Mouse (Mus musculus): ENCODE measurements around the gene Ttbk2.
A peak's percentile ranks its signal among the peaks of the same experiment; 100 is the strongest.

Ttbk2 gene

DNA sequence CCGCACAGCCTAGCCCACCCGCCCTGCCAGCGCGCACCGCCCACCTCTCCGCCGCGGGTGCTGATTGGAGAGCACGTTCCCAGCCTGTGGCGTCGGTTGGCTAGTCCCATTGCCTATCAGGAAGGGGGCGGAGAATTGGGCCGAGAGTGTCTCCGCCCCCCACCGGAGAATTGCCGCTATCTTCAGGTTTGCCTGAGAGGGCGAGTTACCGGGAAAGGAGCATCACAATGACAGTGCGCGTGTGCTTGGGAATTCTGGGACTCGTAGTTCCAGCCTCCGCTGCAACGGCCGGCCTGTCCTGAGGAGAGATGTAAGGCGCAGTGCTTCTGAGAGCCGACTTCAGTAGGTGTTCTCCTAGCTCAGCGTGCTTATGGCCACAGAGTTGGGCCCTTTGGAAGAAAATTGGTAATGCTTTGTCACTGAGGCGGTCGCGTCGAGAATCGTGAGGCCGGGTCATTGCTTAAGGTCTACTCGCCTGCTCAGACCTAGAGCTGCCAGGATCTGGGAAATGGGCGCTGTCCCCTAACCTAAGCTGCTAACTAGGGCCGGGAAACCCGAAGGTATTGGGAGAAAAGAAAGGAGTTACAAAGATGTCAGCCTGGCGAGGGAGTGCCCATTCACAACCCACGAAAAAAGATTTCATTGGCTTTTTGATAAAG is at the start of gene Ttbk2:
Ttbk2 (minus strand) TSS at position 181 of the 659 bp plus-strand sequence.
- DNase-seq, result peak; percentile 99

DNA sequence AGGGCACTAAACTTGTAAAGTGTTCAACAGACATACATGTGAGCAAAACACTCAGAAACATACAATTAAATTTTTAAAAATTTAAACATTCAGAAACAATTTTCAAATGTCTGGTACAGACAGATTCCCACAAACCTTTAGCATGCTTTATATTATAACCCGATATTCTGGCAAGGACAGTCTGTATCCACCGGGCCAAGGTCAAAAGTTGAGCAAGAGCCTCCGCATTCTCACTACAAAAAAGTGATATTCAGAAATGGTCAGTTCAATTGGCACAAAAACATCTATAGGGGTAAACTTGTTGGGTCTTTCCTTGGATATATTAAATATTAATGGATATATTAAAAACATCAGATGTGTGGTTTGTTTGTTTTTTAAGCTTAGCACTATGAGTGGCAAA is 46.0 kb upstream of the Ttbk2 start:
- no peak for DNase-seq

DNA sequence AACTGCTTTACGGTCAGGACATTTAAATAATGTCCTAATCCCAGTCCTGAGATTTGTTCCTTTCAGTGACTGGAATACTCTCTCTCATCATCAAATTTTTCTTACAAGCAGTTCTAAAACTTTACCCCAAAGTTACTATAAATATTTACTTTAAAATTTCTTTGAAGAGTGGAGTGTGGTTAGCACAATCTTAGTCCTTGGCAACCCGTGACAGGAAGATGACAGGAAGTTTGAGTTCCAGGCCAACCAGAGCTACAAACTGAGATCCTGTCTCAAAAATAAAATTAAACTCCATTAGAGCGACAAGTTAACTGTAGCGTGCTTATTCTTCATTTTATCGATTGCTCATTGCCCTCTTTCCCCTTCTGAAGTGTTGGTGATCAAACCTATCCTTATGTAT is 37.2 kb upstream of the Ttbk2 start:
- no peak for DNase-seq

DNA sequence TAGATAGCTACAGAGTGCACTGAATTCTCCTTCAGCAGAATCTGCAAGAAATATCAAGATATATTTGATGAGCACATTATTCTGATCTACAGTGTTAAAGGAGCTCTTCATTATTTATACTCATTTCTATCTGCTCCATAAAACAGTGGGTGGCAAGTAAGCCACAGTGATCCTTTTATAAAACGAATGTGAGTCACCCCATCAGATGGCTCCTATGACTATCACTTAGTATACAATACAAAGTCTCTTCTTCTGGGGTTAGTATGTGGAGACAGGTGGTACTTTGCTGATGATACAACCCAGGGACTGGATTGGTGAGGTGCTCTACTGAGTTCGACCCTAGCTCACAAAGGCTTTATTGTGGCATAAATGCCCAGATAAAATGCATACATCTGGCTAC is 22.8 kb upstream of the Ttbk2 start:
- DNase-seq, result no peak

DNA sequence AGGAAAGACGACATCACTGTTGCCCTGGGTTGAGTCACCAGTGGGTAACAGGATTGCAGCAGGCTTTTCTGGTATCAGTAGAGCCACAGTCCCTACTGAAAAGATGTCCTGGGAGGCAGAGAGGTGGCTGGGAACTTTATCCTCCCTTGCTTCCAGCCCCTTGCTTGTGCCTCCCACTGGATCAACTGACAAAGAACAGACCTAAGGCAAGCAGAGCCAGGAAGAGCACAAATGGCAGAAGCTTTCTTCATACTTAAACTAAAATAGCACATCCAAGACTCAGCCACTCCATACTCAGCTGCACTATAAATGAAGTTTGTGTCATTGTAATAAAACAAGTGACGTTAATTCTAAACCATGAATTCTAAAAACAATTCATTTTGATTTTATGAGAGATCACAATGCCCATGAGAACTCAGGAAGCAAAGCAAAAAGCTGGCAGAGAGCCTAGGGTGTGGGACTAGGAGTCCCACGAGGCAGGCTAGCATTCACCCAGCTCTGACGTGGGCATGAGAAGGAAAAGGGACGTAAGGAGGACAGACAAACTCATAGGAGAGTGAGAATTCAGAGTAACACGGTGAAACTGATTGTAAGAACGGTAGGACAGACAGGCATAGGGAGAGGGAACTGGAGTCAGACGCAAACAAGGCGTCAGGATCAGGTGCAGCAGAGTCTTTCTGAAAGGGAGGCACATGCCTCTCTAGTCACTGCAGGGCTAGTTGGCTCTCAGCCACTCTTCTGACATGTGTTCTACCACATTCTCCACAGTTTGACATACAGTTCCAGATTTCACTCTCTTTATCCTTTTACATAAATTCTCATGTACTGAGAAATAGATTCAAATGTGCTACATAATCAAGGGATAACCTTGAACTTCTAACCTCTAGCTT is 21.3 kb upstream of the Ttbk2 start:
- DNase-seq, result no peak

DNA sequence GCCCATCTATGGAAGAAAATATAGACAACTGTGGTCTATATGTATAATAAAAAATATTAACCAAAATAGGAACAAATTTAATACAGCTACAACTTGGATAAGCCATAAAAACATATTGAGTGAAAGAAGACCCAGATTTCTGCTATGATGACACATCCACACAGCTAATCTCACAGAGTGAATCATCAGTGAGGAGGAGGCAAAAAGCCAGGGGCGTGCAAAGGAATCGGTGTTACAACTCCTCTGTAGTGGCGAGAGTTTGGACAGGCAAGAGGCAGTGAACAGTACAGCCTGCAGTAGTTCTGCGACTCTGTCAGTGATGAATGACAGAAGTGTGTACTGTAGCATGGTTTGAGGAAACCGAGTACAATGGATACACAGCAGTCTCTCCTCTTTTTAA is 16.9 kb upstream of the Ttbk2 start:
- no peak for DNase-seq

DNA sequence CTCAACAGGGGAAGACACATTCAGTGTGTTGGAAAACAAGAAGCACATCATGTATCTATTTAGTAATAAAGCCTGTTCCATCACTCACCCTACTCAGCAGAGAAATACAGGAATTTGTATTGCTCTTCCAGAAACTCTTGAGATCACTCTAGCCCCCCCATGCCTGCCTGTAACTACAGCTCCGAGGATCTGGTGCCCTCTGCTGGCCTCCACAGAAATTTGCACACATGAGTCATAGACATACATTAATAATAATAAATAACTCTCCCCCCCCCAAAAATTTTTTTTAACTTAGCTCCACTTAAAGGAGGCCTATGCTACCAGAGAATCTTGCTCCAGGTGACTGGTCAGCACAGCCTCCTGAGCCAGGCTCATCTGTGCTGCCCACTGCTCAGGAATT is 16.2 kb upstream of the Ttbk2 start:
- DNase-seq, result no peak

DNA sequence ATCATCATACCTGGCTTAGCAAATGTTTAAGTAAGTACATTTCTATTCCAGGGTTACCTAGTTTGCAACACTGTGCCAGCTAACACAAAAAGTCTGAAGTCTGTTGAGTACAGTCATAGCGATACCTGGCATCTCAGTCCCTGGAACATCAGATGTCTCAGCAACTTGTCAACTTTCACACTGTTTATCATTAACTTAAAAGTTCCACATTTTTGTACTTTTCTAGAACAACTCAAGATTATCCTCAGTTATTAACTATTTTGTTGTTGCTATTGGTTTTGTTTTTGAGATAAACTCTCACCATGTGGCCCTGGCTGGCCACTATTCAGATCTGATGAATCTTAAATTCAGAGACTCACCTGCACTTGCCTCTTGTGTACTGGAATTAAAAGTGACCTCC is 13.0 kb upstream of the Ttbk2 start:
- no peak for DNase-seq

DNA sequence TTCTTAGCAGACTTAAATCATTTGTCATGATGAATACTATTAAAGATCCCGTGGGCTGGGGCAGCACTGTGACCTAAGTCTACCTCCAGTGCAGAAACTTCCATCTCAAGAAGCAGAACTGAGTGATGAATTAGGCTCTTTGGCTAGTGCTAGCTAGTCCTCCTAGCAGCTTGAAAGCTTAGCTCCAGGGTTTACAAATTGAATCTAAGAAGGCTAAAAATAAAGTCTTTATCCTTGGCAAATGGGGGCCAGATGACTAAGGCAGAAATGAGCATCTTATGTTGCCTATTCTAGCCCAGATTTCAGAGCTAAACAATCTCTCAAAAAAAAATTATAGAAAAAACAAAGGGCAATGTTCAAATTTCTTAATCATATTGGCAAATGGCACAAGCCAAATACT is 10.3 kb upstream of the Ttbk2 start:
- no peak for DNase-seq

DNA sequence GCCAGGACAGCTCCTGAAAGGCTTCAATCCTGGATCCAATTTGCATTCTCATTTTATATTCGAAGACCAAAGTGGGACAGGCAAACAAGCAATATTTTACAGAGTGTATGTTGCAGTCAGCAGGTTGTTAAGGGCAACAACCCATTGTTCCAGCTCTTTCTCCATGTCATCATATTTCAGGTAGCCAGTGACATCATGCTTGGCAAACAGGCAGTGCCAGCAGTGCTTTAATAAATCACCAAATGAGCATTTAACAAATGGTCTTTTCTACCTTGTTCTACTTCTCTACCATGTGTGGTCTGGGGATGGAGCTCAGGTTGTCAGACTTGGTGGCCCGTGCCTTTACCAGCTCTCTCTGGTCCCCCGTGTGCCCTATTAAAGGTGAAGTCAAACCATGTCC is 7.7 kb upstream of the Ttbk2 start:
- no peak for DNase-seq

DNA sequence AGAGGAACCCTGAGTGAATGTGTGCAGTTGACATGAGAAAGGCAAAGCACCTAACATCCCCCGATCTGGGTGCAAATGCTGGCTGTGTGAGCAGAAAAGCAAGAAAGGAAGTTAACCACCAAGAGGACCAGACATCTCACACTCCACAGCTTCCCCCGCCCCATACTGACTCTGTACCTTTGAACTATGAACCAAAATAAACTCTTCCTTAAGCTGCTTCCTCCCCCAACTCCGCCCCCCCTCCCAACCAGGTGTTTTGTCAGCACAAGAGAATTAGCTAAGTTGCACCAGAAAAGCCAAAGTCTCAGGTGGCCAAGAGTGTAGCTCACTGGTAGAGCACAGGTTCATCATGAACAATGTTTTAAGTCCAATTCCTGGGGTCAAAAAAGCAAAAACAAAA is 2.7 kb upstream of the Ttbk2 start:
- DNase-seq, result no peak

DNA sequence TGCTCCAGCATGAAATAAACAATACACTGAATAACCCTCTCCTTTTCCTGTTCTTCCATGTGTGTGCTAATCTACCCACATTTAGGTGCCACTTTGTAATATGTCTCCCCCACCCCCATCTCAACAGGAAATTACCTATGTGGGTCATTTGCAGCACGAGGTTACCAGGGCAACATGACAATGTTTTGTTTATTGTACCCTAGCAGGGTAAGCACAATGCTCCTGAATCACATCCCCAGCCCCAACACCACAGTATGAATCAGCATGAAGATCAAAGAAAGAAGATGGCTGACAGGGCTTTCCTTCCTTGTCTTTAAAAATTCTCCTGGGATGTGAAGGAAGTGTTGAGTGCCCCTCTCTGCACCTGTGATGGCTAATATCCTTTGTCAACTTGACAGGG is 2.2 kb upstream of the Ttbk2 start:
- DNase-seq, result no peak

DNA sequence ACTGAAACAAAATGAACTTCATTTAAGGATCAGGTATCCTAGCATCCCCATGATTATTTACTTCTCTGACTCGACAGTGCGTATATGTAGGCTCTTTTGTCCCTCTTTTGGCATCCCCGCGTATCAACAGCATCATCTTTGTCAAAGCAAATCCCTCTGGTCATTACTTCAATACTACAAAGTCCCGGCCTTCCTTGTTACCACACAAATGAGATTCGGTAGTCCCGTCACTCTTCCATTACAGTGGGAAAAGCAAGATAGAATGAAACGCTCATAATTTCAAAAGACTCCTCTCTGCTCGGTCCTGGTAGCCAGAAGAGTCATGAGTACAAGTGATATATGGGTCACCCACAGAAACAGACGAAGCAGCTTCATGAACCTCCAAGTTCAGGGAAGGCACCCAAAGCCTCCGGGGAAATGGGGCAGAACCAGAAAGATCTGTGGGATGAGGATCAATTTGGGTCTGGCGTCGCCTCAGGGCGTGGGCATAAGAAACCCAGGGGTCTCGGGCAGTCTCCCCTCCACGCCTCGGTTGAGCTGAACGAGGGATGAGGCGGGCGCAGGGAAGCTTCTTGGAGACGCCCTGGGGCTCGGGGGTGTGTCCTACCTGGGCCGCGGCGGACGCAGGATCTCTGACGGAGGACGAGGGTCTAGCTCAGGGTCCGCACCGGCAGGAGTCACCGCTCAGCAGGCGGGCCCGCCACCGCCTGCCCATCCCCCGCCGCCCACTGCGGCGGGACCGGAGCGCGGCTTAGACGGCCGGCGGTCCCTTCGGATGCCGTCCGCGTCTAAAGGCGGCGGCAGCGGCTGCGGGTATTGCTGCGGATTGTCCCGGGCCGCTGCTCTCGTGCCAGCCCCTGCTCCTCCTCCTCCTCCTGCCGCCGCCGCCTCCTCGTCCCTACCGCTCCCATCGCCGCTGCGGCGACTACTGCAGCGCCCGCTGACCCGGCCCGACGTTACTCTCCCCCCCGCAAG is 668 bp downstream of the Ttbk2 start, which contains the start of gene Cdan1:
Cdan1 (minus strand) TSS at position 680 of the 975 bp plus-strand sequence.
- DNase-seq, result peak; percentile 18

DNA sequence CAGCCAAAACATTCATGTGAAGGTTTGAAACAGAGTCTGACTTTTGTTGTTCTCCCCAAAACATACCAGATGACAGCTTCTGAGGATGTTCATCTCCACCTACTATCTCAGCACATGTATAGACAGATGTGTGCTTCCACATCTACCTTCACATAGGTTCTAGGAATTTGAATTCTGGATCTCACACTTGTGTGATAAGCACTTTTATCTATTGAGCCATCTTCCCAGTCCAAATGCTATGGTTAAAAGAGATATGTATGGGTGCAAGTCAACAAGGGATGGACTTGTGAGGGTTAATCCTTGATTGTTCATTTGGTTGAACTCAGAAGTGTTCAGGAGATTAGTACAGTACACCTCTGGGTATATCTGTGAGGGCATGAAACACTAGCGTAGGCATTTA is 5.1 kb downstream of the Ttbk2 start:
- no peak for DNase-seq

DNA sequence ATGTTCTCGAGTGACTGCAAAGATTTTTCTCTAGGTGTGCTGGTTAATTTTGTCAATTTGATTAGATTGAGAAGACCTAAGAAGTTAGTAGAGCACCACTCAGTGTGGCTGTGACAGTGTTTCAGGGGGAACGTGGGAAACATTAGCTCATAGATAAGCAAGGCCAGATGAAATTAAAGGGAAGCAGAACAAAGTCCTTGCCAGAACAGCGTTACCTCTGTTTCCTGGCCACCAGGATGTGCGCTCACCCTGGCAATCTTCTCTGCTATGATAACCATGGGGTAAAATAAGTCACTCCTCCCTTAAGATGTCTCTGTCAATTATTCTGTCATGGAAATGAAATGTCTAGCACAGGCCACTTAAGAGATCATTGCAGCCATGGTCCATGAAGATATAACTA is 6.4 kb downstream of the Ttbk2 start:
- no peak for DNase-seq

DNA sequence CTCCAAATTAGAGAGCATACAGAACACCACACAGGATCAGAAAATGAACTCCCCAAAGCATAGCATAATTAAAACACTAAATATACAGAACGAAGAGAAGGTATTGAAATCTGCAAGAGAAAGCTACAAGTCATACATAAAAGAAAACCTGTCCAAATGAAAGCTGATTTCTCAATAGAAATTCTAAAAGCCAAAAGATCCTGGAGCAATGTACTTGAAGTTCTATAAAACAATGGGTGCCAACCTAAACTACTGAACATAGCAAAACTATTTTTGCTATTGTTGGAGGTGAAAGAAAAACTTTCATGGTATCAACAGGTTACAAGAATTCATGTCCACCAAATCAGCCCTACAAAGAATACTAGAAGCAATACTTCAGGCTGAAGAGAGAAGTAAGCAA is 9.2 kb downstream of the Ttbk2 start:
- no peak for DNase-seq

DNA sequence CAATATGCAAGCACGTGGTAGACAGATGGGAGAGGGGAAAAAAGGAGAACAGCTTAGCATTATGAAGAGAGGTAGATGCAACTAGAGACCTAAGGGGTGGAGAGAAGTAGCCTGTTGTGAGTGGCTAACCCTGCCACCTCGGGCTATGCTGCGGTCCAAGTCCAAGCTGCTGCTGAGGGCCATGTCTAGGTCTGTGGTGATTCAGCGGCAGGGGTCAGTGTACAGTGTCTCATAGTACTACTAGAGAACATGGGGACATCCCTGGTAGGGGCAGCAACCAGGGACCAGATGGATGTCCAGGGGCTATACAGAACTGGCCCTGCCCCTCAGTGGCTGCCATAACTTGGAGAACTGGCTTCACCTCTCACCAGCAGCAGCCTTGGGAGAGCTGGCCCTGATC is 15.2 kb downstream of the Ttbk2 start:
- no peak for DNase-seq

DNA sequence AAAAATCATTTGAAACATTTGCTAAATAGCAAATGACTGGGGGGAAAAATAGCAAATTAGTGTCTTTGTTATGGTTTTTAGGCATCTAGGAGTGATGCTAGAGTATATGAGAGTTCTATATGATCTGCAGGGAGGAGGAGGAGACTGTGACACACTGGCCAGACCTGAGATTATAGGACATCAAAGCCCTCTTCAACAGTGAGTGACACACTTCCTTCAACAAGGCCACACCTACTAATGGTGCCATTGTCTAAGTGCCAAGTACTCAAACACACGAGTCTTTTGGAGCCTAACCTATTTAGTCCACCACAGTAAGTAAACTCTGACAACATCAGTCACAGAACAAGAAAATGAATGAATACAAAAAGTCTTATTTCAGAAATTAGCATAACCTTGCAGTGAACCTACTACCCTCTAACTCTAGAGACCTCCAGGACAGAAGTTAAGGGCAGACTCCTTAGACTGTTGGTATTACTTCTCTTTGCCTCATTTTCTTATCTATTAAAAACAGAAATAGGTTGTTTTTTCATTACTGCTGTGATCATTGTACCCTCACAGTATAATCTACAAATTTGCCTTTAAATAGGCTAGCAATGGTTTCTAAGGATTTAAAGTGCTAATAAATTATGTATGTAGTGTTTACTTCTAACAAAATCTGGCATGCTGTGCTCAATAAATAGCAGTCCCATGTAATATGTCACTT is 23.3 kb downstream of the Ttbk2 start:
- no peak for DNase-seq

DNA sequence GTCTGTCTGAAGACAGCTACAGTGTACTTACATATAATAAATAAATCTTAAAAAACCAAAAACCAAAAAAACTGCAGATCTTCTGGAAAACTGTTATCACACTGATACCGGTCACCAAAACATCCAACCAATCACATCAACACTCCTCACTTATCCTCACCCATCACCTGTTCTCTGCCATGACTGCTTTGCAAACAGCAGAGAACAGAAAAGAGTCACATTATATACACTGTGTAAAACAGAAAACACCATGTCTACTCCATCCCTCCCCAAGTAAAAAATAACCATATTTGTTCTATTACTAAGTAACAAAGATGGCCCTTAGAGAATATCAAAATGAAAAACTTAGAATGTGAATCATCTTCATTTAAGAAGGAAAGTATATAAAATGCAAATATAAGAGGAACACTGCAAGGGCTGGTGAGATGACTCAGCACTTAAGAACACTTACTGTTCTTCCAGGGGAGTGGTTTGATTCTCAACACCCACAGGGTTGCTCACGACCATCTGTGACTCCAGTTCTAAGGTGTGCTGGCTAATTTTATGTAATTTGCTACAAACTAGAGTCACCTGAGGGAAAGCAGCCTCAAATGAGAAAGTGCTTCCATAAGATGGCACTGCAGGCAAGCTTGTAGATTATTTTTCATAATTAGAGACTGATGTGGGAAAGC is 80.0 kb downstream of the Ttbk2 start:
- no peak for DNase-seq

DNA sequence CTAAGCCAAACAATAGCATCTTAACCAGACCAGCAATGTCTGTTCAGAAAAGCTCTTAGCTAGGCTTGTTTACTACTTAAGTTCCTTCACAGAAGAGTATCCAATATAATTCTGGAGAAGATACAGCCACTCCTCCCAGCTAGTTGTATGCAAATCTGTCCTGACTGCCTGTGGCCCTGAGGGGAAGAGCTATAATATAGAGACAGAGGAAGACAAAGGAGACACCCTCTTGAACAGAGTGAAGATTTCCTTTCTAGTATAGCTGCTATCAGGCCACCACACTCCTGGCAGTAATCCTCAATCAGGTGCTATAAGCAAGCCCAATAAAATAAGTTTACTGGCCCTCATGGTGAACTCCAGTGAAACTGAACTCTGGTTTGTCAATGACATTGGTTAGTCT is 88.5 kb downstream of the Ttbk2 start:
- no peak for DNase-seq

DNA sequence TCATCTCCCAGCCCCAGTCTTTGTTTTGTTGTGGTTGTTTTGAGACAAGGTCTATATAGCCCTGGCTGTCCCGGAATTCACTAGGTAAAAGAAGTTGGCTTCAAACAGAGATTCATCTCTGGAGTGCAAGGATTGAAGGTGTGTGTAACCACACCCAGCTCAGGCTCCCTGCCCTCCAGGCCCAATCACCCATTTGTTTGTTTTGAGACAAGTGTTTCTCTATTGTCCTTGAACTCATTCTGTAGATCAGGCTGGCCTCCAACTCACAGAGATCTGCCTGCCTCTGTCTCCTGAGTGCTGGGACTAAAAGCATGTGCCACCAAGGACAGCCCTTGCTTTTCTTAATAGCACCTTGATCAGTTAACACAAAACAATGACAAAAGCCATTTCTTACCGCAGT is 102.4 kb downstream of the Ttbk2 start:
- no peak for DNase-seq

DNA sequence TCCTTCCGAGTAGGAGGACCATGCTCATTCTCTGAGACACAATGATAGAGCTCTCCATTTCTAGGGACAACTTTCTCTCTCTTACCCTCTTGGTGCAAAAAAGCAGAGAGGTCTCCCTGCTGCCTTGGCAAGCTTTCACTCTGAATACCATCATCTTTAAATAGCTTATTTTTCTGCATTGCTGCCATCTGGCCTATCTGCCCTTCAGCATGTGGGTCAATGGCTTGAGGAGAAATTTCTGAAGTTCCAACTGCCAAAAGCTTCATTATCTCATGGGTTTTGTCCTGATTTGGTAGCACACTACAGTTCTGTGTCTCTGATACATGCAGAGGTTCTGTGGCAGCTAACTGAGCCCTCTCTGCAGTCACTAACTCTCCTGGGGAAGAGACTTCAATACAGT is 104.9 kb downstream of the Ttbk2 start:
- DNase-seq, result peak; percentile 41

Measured in cerebellum, adult 9-11 months (tissue).